Mouse (Mus musculus): Measurements from ENCODE around the gene Pard3.

- TF ChIP-seq CTCF (conservative IDR thresholded peaks at IDR 0.05; ENCODE audit: low read length): no peak
- TF ChIP-seq NANOG (IDR thresholded peaks at IDR 0.05; ENCODE audit: borderline replicate concordance, low read length): no peak
Observed at GRCm38 (mm10) chr8:127428004-127428403, 364.3 kb downstream of the Pard3 start.

Data from E14TG2a.4 (cell line).